In the genomic region with DNA sequence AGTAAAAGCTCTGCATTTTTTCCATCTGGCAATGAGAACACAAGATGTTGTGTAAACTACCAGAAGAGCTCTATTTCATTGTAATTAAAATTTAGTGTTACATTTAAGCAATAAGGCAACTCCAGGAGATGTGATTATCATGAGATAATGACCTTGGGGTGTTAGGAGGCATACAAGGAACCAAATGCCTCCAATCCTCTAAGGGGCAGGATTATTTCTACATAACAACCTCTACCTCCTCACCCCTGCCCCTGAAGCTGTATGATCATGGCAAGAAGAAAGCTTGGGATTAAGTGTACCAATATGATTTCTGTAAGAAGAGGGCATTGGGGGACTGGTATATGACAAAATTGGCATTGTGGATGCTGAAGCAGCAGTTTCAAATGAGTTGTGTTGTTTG, we compare ENCODE assay signal across 22 mouse cellular contexts.
DNase-seq lines count a peak whose midpoint lies in the region; ATAC-seq and TF ChIP-seq lines count a peak whose summit lies in the region.
"Had no signal": no experiment of that assay in that cellular context is flagged by ENCODE, and none has a peak within 500 bp of the region (broad histone marks: within the 10 kb centered on the region; RNA-seq: fewer than 3 reads in every experiment).

No protein-coding gene starts in this region.

- TF ChIP-seq CTCF in kidney, postnatal 0 days (IDR thresholded peaks at IDR 0.05; ENCODE audit: low read depth) = no peak

- ATAC-seq in kidney, postnatal 0 days (replicated peaks; ENCODE audit: low FRiP score, low read depth) = no peak
- ATAC-seq in neural tube, embryonic 14.5 days (ENCODE audit: low read depth) = peak; percentile 61; the same call in 1 of the 2 replicates
- ATAC-seq: forebrain, embryonic 13.5 days; forebrain, embryonic 15.5 days; forebrain, postnatal 0 days had no signal

- no peaks in the 10 kb centered on the region for H3K36me3 ChIP-seq in kidney, postnatal 0 days (ENCODE audit: insufficient read depth, low read length)
- no peaks in the 10 kb centered on the region for H3K36me3 ChIP-seq in neural tube, embryonic 14.5 days (ENCODE audit: control insufficient read depth, insufficient read depth, low read length)
- H3K36me3 ChIP-seq: embryonic facial prominence, embryonic 12.5 days; embryonic facial prominence, embryonic 15.5 days; forebrain, embryonic 15.5 days had no signal

- DNase-seq in kidney, postnatal 0 days (ENCODE audit: low spot score) = peak; percentile 31
- DNase-seq in kidney, adult 11 months = no peak
- DNase-seq in neural tube, embryonic 10.5 days (ENCODE audit: extremely low spot score, low spot score) = no peak
- peak; percentile 12 for DNase-seq in gonadal fat pad, adult 2 months (ENCODE audit: low read depth)
- no peak for DNase-seq in left cerebral cortex, adult 18-20 months (ENCODE audit: low spot score in 2 of 2)
- DNase-seq: adrenal gland, adult 2 months; adrenal gland, postnatal 10 days; adrenal gland, postnatal 25 days; cerebellum, adult 11 months; cerebellum, adult 18-20 months; cerebellum, adult 8-10 months; cerebellum, adult 9-11 months; cerebellum, postnatal 14 days; cerebellum, postnatal 36 days; embryo, embryonic 11 days; forebrain, postnatal 0 days had no signal

- no peak overlapping the region for H3K4me3 ChIP-seq in kidney, postnatal 0 days (replicated peaks; ENCODE audit: low read depth, low read length)
- H3K4me3 ChIP-seq in neural tube, embryonic 14.5 days (ENCODE audit: low read depth, low read length) = no peak overlapping the region
- H3K4me3 ChIP-seq: embryonic facial prominence, embryonic 12.5 days; embryonic facial prominence, embryonic 15.5 days; erythroblast, embryonic 14.5 days; forebrain, embryonic 13.5 days; forebrain, embryonic 15.5 days had no signal

- no peak overlapping the region for H3K9ac ChIP-seq in kidney, postnatal 0 days (ENCODE audit: low read depth, low read length)
- no peak overlapping the region for H3K9ac ChIP-seq in neural tube, embryonic 14.5 days (replicated peaks; ENCODE audit: low read depth, low read length)
- H3K9ac ChIP-seq: embryonic facial prominence, embryonic 12.5 days; embryonic facial prominence, embryonic 15.5 days; forebrain, embryonic 13.5 days; forebrain, embryonic 15.5 days; forebrain, postnatal 0 days had no signal

- no peak overlapping the region for H3K4me2 ChIP-seq in kidney, postnatal 0 days (ENCODE audit: low read length)
- no peak overlapping the region for H3K4me2 ChIP-seq in neural tube, embryonic 14.5 days (ENCODE audit: low read depth, low read length)
- H3K4me2 ChIP-seq: embryonic facial prominence, embryonic 12.5 days; embryonic facial prominence, embryonic 15.5 days; forebrain, embryonic 13.5 days; forebrain, embryonic 15.5 days had no signal

- no peak overlapping the region for H3K27ac ChIP-seq in kidney, postnatal 0 days
- H3K27ac ChIP-seq in neural tube, embryonic 14.5 days (ENCODE audit: low read depth, low read length) = no peak overlapping the region
- H3K27ac ChIP-seq: embryonic facial prominence, embryonic 12.5 days; embryonic facial prominence, embryonic 15.5 days; forebrain, embryonic 13.5 days; forebrain, embryonic 15.5 days had no signal

- H3K9me3 ChIP-seq in kidney, postnatal 0 days (replicated peaks; ENCODE audit: low read length) = no peaks in the 10 kb centered on the region
- H3K9me3 ChIP-seq in neural tube, embryonic 14.5 days (ENCODE audit: control insufficient read depth, low read length) = no peaks in the 10 kb centered on the region
- H3K9me3 ChIP-seq: embryonic facial prominence, embryonic 12.5 days; embryonic facial prominence, embryonic 15.5 days; forebrain, embryonic 13.5 days; forebrain, embryonic 15.5 days had no signal

- no peaks in the 10 kb centered on the region for H3K4me1 ChIP-seq in kidney, postnatal 0 days (replicated peaks; ENCODE audit: insufficient read depth, low read length)
- H3K4me1 ChIP-seq in neural tube, embryonic 14.5 days (ENCODE audit: control insufficient read depth, insufficient read depth, low read length) = no peaks in the 10 kb centered on the region
- H3K4me1 ChIP-seq: embryonic facial prominence, embryonic 12.5 days; embryonic facial prominence, embryonic 15.5 days; forebrain, embryonic 13.5 days; forebrain, embryonic 15.5 days had no signal

- H3K27me3 ChIP-seq in kidney, postnatal 0 days (ENCODE audit: insufficient read depth, low read length) = no peaks in the 10 kb centered on the region
- H3K27me3 ChIP-seq in neural tube, embryonic 14.5 days (ENCODE audit: control insufficient read depth, insufficient read depth, low read length) = no peaks in the 10 kb centered on the region
- H3K27me3 ChIP-seq: embryonic facial prominence, embryonic 12.5 days; embryonic facial prominence, embryonic 15.5 days; forebrain, embryonic 13.5 days; forebrain, embryonic 15.5 days had no signal

Comparison
In these comparisons a context has a peak if more than half of its experiments do, and no peak if none do; other contexts are left out.
1. DNase-seq: peak in kidney, postnatal 0 days (single experiment) and gonadal fat pad, adult 2 months (single experiment); none in kidney, adult 11 months (single experiment), neural tube, embryonic 10.5 days (single experiment) and left cerebral cortex, adult 18-20 months (0 of 2).